Mouse (Mus musculus) cerebellum, postnatal 36 days (tissue): ENCODE measurements around the gene Hdac7.
A peak's percentile ranks its signal among the peaks of the same experiment; 100 is the strongest.

ENCODE experiments used
- DNase-seq, 2 experiments: peaks; one replicate each; pipeline ENCODE4 v3.0.0; 2021 to 2022; ENCODE audit warnings: mixed read lengths in 2 of 2

Gene Hdac7

GRCm38 (mm10) chr15:97766194-97766593 lies 78.1 kb downstream of the Hdac7 start:
- no peak for DNase-seq

- DNase-seq = no peak
These were observed 79.1 kb downstream of the Hdac7 start for GRCm38 (mm10) chr15:97765090-97765794.

- DNase-seq = no peak
These were observed 79.8 kb downstream of the Hdac7 start for GRCm38 (mm10) chr15:97764532-97764931.

- DNase-seq = no peak
These were observed 80.8 kb downstream of the Hdac7 start for GRCm38 (mm10) chr15:97763256-97764049.

- no peak for DNase-seq
These were observed 81.6 kb downstream of the Hdac7 start for GRCm38 (mm10) chr15:97762733-97763132.

GRCm38 (mm10) chr15:97761438-97761837 lies 82.9 kb downstream of the Hdac7 start:
- DNase-seq = no peak

GRCm38 (mm10) chr15:97760952-97761351 lies 83.3 kb downstream of the Hdac7 start:
- DNase-seq = no peak

- peak; percentile 69 to 77 for DNase-seq
These were observed 84.3 kb downstream of the Hdac7 start for GRCm38 (mm10) chr15:97760006-97760405.

GRCm38 (mm10) chr15:97755361-97755760 lies 88.9 kb downstream of the Hdac7 start:
- DNase-seq = no peak

GRCm38 (mm10) chr15:97754476-97754875 lies 89.8 kb downstream of the Hdac7 start:
- DNase-seq = no peak

- DNase-seq = no peak
These were observed 91.8 kb downstream of the Hdac7 start for GRCm38 (mm10) chr15:97752491-97752890.

GRCm38 (mm10) chr15:97751676-97752075 lies 92.6 kb downstream of the Hdac7 start:
- DNase-seq = no peak

- peak; percentile 44 to 54 for DNase-seq
These were observed 93.6 kb downstream of the Hdac7 start for GRCm38 (mm10) chr15:97750697-97751096.

GRCm38 (mm10) chr15:97749841-97750240 lies 94.5 kb downstream of the Hdac7 start:
- no peak for DNase-seq

GRCm38 (mm10) chr15:97749397-97749796 lies 94.9 kb downstream of the Hdac7 start:
- DNase-seq = no peak

- no peak for DNase-seq
These were observed 95.3 kb downstream of the Hdac7 start for GRCm38 (mm10) chr15:97748964-97749363.

GRCm38 (mm10) chr15:97748309-97748708 lies 96.0 kb downstream of the Hdac7 start:
- DNase-seq = no peak

GRCm38 (mm10) chr15:97747486-97747885 lies 96.8 kb downstream of the Hdac7 start:
- no peak for DNase-seq

- DNase-seq = no peak
These were observed 97.6 kb downstream of the Hdac7 start for GRCm38 (mm10) chr15:97746748-97747147.

GRCm38 (mm10) chr15:97746278-97746677 lies 98.0 kb downstream of the Hdac7 start:
- DNase-seq = no peak

GRCm38 (mm10) chr15:97745331-97745730 lies 99.0 kb downstream of the Hdac7 start:
- peak in 1 of 2 experiments; percentile 23 for DNase-seq

GRCm38 (mm10) chr15:97744930-97745329 lies 99.4 kb downstream of the Hdac7 start:
- DNase-seq = no peak

- DNase-seq = no peak
These were observed 100.3 kb downstream of the Hdac7 start for GRCm38 (mm10) chr15:97743961-97744525.

GRCm38 (mm10) chr15:97743210-97743609 lies 101.1 kb downstream of the Hdac7 start:
- DNase-seq = no peak
